Mouse (Mus musculus): Measurements from ENCODE around the gene Xlr3c. TPM values are rescaled to one million over a fixed set of nuclear protein-coding genes. Genes with fewer than 3 reads are reported as not detected.
"Not testable (repeated sequence)": the region's sequence is repeated elsewhere in the genome, so short reads cannot be mapped to it uniquely, and the experiment has no call there.

The Xlr3c gene
- not detected in 2 replicates for polyA plus RNA-seq (2012; rRNA removed)

DNA sequence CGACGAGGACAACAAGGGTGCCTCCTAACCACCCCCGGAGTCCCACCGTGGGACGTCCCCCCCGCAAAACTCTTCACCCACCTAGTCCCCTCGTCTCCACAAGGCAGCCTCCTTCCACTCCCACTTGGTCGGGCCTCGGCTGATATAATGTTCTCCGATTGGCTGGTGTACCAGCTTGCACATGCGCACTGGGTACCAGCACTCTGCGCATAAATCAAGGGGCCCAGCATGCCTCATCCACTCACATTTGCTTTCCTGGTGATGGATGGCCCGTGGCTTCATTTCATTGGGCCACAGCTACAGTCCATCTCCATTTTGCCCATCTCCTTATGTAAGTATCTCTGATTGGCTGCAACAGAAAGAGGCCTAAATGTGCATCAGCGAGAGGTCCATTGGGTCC lies at the start of gene Xlr3c:
TSS of gene Xlr3c (minus strand) at position 121 of the 400 bp plus-strand sequence.
- DNase-seq (ENCODE audit: low spot score): not testable (repeated sequence)

DNA sequence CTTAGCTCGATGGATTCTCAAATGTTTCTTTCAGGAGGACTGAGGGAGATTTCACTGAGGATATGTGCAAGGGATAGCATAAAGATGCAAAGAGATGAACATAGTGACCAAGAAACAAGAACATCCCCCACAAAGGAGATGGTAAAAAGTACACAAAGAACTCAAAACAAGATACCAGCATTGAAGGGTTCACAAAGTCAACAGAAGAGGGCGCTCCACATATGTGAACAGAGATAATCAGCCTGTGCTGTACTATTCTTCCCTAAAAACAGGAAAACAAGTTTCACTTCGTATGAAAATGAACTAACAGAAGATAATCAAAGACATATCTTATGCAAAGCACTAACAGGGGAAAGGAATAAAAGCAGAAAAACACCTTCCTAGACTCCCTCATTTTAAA lies 47.3 kb upstream of the Xlr3c start:
- no peak for DNase-seq (ENCODE audit: low spot score)

DNA sequence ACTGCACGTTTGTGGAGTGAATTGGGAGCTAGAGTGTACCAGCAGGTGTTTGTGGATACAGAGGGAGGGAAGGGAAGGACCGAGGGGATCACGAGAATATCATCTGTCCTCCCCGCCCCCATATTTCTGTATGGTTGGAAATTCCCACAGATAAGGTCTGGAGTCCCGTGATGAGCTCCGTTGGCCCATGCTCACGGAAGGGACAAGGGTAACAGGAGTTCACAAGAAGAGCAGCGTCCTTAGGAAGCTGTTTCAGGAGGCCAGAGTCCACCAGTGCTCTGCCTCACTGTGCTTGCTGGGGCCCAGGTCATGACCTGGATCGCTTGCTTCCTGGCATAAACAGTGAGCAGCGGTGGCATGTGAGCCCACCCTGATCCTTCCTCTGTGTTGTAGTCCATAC lies 30.6 kb upstream of the Xlr3c start:
- DNase-seq (ENCODE audit: low spot score): not testable (repeated sequence)

DNA sequence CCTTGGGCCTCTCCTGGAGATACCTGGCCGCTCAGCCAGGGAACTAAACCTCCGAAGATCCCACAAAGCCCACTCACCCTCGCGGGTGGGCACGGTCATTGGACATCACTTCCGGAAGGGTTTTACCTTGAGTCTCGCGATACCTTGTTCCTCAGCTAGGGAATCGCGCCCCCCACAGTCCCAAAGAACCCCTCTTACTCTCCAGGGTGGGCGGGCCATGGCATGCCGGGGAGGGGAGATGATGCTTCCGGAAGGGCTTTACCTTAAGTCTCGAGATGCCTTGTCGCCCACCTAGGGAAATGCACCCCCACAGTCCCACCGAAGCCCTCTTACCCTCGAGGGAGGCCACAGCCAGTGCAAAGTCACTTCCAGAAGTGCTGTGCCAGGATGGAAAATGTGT lies 27.7 kb upstream of the Xlr3c start, which contains the start of the genes Xlr5a and Xlr5c:
TSS of gene Xlr5a (minus strand) at position 101 of the 400 bp plus-strand sequence.
TSS of gene Xlr5c (minus strand) at position 101 of the 400 bp plus-strand sequence.
- DNase-seq (ENCODE audit: low spot score): not testable (repeated sequence)

GRCm38 (mm10) chrX:73262428-73262827 lies 2.8 kb downstream of the Xlr3c start:
- not testable (repeated sequence) for DNase-seq (ENCODE audit: low spot score)

DNA sequence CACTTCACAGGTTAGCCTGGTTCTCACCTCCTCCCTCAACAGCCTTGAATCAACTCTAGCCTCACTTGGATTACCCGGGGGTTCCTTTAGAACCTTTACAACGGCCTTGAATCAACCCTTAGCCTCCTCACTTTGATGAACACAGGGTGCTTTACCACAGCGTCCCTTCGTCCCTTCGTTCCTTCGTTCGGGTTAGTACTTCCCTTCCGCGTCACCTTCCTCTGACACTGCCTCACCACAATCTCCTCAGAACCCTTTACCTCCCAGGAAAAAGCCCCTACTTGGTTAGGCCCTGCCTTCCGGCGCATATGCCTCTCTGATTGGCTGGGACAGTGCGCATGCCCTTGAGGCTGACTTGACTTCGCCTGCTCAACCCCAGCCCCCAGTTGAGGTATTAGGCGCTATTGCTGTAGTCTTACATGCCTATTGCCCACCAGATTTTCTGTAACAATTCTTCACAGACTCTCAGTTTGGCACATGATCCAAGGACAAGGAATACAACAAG lies 22.3 kb downstream of the Xlr3c start, which contains the start of gene Xlr4c:
TSS of gene Xlr4c (minus strand) at position 310 of the 505 bp plus-strand sequence.
- DNase-seq (ENCODE audit: low spot score): not testable (repeated sequence)

DNA sequence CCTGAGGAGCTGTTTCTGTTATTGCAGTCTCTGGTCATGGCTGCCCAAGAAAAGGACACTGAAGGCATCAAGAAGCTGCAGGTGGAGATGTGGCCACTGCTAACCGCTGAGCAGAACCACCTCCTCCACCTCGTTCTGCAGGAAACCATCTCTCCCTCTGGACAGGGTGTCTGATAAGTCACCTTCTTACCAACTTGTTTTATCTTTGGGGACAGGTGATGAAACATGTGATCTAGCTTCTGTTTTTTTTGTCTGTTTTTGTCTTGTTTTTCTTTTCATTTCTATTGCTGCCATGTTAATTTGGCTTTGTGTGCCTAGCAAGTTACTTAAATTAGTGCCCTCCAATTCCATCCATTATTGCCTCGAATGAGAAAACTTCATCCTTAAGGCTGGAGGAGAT lies 35.9 kb downstream of the Xlr3c start:
- DNase-seq (ENCODE audit: low spot score): no peak

- DNase-seq (ENCODE audit: low spot score): peak; percentile 65
Measured at GRCm38 (mm10) chrX:73228606-73229214, 36.5 kb downstream of the Xlr3c start.

DNA sequence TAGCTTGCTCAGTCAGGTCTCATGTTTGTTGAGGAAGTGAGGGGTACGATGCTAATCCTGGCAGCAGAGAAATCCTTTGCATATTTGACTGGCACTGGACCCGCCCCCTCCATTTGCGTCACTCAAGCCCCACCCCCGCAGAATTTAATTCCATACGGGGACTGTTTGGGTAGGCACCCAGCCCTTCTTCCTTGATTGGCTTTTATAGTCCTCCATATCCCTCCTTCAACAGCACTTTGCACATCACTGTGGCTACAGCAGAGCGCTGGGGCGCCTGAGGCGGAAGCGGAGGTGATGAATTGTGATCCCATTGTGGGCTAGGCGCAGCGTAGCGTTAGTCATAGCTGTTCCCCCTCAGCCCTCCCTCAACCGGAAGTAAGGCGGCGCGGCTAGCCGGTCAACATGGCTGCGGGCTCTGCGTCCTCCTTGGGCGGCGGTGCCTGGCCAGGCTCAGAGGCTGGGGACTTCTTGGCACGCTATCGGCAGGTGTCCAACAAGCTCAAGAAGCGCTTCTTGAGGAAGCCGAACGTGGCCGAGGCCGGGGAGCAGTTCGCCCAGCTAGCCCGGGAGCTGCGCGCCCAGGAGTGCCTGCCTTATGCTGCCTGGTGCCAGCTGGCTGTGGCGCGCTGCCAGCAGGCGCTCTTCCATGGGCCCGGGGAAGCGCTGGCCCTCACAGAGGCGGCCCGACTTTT lies 37.1 kb downstream of the Xlr3c start, which contains the start of gene F8a:
TSS of gene F8a (plus strand) at position 378 of the 692 bp plus-strand sequence.
- no peak for DNase-seq (ENCODE audit: low spot score)

- DNase-seq (ENCODE audit: low spot score): no peak
Measured at GRCm38 (mm10) chrX:73225365-73225764, 39.8 kb downstream of the Xlr3c start.

- not testable (repeated sequence) for DNase-seq (ENCODE audit: low spot score)
Measured at GRCm38 (mm10) chrX:73213819-73214564, 51.2 kb downstream of the Xlr3c start, which contains the start of gene Xlr4b. TSS of gene Xlr4b (plus strand) at chrX:73214333.

Other genes with a start within 250 kb of the Xlr3c start
- gene Pnma5, start 228.3 kb downstream of the Xlr3c start, polyA plus RNA-seq (2012; rRNA removed): not detected in 2 replicates
- gene Pnma3, start 200.6 kb downstream of the Xlr3c start, polyA plus RNA-seq (2012; rRNA removed): 0.04 and 0.10 TPM in 2 replicates
- gene Xlr4a, start 182.9 kb downstream of the Xlr3c start, polyA plus RNA-seq (2012; rRNA removed): 1.4 and 3.0 TPM in 2 replicates
- 1.5 and 4.1 TPM in 2 replicates for gene Xlr3a, start 168.3 kb downstream of the Xlr3c start, polyA plus RNA-seq (2012; rRNA removed)
- 0.04 and 0.06 TPM in 2 replicates for gene Gm14685, start 148.3 kb downstream of the Xlr3c start, polyA plus RNA-seq (2012; rRNA removed)
- not detected in 2 replicates for gene Xlr5b, start 116.6 kb downstream of the Xlr3c start, polyA plus RNA-seq (2012; rRNA removed)
- not detected in 2 replicates for gene DXBay18, start 115.9 kb downstream of the Xlr3c start, polyA plus RNA-seq (2012; rRNA removed)
- not detected in 2 replicates for gene Spin2d, start 88.4 kb downstream of the Xlr3c start, polyA plus RNA-seq (2012; rRNA removed)
- 7.5 and 14.6 TPM in 2 replicates for gene Xlr3b, start 73.2 kb downstream of the Xlr3c start, polyA plus RNA-seq (2012; rRNA removed)
- gene Xlr4b, start 51.1 kb downstream of the Xlr3c start, polyA plus RNA-seq (2012; rRNA removed): 2.0 and 2.4 TPM in 2 replicates
- gene F8a, start 37.1 kb downstream of the Xlr3c start, polyA plus RNA-seq (2012; rRNA removed): 10.2 and 11.2 TPM in 2 replicates
- 0.52 and 1.3 TPM in 2 replicates for gene Xlr4c, start 22.3 kb downstream of the Xlr3c start, polyA plus RNA-seq (2012; rRNA removed)
- 0.04 TPM in 1 of 2 replicates, not detected in the other for gene Xlr5a, start 27.6 kb upstream of the Xlr3c start, polyA plus RNA-seq (2012; rRNA removed)
- not detected in 2 replicates for gene Xlr5c, start 27.6 kb upstream of the Xlr3c start, polyA plus RNA-seq (2012; rRNA removed)
- gene Gm45015, start 71.5 kb upstream of the Xlr3c start, polyA plus RNA-seq (2012; rRNA removed): not detected in 2 replicates
- 13.0 and 13.7 TPM in 2 replicates for gene Zfp275, start 77.2 kb upstream of the Xlr3c start, polyA plus RNA-seq (2012; rRNA removed)
- gene Gm18336, start 133.3 kb upstream of the Xlr3c start, polyA plus RNA-seq (2012; rRNA removed): 0.33 and 0.38 TPM in 2 replicates
- 0.01 TPM in 2 replicates for gene Zfp92, start 145.7 kb upstream of the Xlr3c start, polyA plus RNA-seq (2012; rRNA removed)
- 3.9 and 4.8 TPM in 2 replicates for gene Trex2, start 170.0 kb upstream of the Xlr3c start, polyA plus RNA-seq (2012; rRNA removed)
- gene Haus7, start 193.7 kb upstream of the Xlr3c start, polyA plus RNA-seq (2012; rRNA removed): 19.7 and 24.8 TPM in 2 replicates
- gene Bgn, start 218.2 kb upstream of the Xlr3c start, polyA plus RNA-seq (2012; rRNA removed): 589 and 923 TPM in 2 replicates
- 0.53 and 0.56 TPM in 2 replicates for gene Atp2b3, start 237.7 kb upstream of the Xlr3c start, polyA plus RNA-seq (2012; rRNA removed)

Data from urinary bladder, adult 2 months (tissue).